Mouse (Mus musculus) liver, adult 2 months (tissue): ENCODE data around the gene Gm45337. TPM values are rescaled to one million over a fixed set of nuclear protein-coding genes. Genes with fewer than 3 reads are reported as not detected.
"Not testable (repeated sequence)": the region's sequence is repeated elsewhere in the genome, so short reads cannot be mapped to it uniquely, and the experiment has no call there.

Experiments
- DNase-seq: peaks from one replicate; pipeline ENCODE4 v3.0.0-alpha.2; 2011; ENCODE audit warnings: low read depth, low spot score; ENCODE audit errors: extremely low read depth
- H3K27ac ChIP-seq: fragments of 200-500 bp; replicated peaks from 2 replicates; pipeline ENCODE4 v1.5.1; 2012; ENCODE audit warnings: low read depth, mild to moderate bottlenecking, control low read depth, inconsistent platforms, low read length; ENCODE audit not compliant: insufficient read depth
- H3K27me3 ChIP-seq: fragments of 200-500 bp; 2 replicates; pipeline ENCODE4 v1.6.1; 2012; ENCODE audit warnings: mild to moderate bottlenecking, moderate library complexity, low read length, inconsistent platforms; ENCODE audit not compliant: control insufficient read depth, insufficient read depth
- H3K36me3 ChIP-seq: fragments of 200-500 bp; 2 replicates; pipeline ENCODE4 v1.6.1; 2012; ENCODE audit warnings: low read length, inconsistent platforms; ENCODE audit not compliant: control insufficient read depth, insufficient read depth
- H3K4me1 ChIP-seq: fragments of 200-500 bp; 2 replicates; pipeline ENCODE4 v1.6.1; 2011; ENCODE audit warnings: low read length; ENCODE audit not compliant: control insufficient read depth, insufficient read depth
- H3K4me3 ChIP-seq: fragments of 200-500 bp; 2 replicates; pipeline ENCODE4 v1.5.1; 2011; ENCODE audit warnings: low read depth, mild to moderate bottlenecking, control low read depth, low read length, moderate library complexity; ENCODE audit not compliant: insufficient read depth
- H3K79me2 ChIP-seq: fragments of 200-500 bp; 2 replicates; pipeline ENCODE4 v1.6.1; 2012; ENCODE audit warnings: inconsistent platforms, mild to moderate bottlenecking, low read length, moderate library complexity; ENCODE audit not compliant: control insufficient read depth, insufficient read depth
- H3K9ac ChIP-seq: fragments of 200-500 bp; 2 replicates; pipeline ENCODE4 v1.6.1; 2012; ENCODE audit warnings: low read depth, mild to moderate bottlenecking, control low read depth, inconsistent platforms, low read length
- CTCF ChIP-seq: fragments of 200-500 bp; IDR thresholded peaks from 2 replicates; pipeline ENCODE4 v1.5.1; 2011; ENCODE audit warnings: low read depth, low read length, control low read depth
- POLR2A ChIP-seq: fragments of 200-500 bp; IDR thresholded peaks from 2 replicates; pipeline ENCODE4 v1.6.1; 2011; ENCODE audit warnings: low read length, control low read depth; ENCODE audit not compliant: insufficient read depth; ENCODE audit errors: extremely low read depth
- WGBS: fragments of 180-500 bp; shearing (Covaris S2); methylation state at CpG from one replicate; pipeline ENCODE4 v1.1.7; 2018; 5-methylcytosine and 5-hydroxymethylcytosine counted together
- polyA plus RNA-seq: library from polyadenylated mRNA; depleted of rRNA; stranded (reverse); fragments of >200 nt; gene quantifications from 2 replicates; pipeline ENCODE4 v1.2.3, GENCODE M21; 2012; rRNA removed
- total RNA-seq: library from RNA; depleted of rRNA; stranded (reverse); fragments of >200 nt; gene quantifications from 2 replicates; pipeline ENCODE4 v1.2.3, GENCODE M21; 2014; rRNA removed

Gene Gm45337
- total RNA-seq (not detected in 2 replicates), polyA plus RNA-seq (not detected in 2 replicates)

DNA sequence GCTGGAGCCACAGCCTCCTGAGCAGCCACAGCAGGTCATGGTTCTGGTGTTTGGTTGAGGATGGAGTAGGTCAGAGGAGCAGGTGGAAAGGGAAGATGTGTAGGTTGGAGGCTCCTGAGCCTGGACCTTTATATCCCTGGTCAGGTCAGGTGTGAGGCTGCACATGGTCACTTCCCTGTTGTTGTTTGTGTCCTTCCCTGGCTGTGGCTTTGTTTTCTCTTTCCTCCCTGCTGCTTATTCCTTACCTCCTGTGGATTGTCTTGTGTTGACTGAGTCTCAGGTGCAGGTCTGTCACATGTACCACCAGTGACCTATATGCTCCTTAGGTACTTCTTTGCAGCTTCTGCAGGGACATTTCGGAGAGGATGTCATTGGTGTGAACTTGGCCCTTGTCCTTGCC is at the start of gene Gm45337:
TSS of gene Gm45337 (minus strand) at position 101 of the 400 bp plus-strand sequence.
- no peaks in the 10 kb centered on the region for H3K79me2 ChIP-seq
- no peaks in the 10 kb centered on the region for H3K4me1 ChIP-seq
- H3K36me3 ChIP-seq, result no peaks in the 10 kb centered on the region
- TF ChIP-seq POLR2A, result no peak
- TF ChIP-seq CTCF, result no peak
- 85% methylated on average over 1 of the region's 1 CpGs for WGBS
- H3K27me3 ChIP-seq, result peaks cover 4% of the 10 kb centered on the region; the same call in 1 of the 2 replicates
- no peak within 1 kb of the TSS for H3K27ac ChIP-seq
- DNase-seq, result no peak
- H3K4me3 ChIP-seq, result no peak within 1 kb of the TSS
- H3K9ac ChIP-seq, result no peak within 1 kb of the TSS

DNA sequence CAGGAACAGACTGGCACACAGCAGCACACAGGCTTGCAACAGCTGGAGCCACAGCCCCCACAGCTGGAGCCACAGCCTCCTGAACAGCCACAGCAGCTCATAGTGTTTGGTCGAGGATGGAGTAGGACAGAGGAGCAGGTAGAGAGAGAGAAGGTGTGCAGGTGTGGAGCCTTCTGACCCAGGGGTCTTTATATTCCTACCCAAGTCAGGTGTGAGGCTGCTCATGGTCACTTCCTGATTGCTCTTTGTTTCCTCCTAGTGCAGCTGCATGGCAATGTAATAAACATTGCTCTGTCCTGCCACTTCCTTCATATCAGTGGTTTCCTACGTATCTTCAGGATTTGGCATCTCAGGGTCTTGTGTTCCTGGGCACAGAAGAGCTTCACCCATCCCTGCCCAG is 45.9 kb upstream of the Gm45337 start, which contains the start of gene Gm10153:
TSS of gene Gm10153 (minus strand) at position 101 of the 400 bp plus-strand sequence.
- Histone ChIP-seq H3K27ac (no peak within 1 kb of the TSS), H3K4me1 (no peaks in the 10 kb centered on the region), H3K36me3 (no peaks in the 10 kb centered on the region), H3K27me3 (peaks cover 2% of the 10 kb centered on the region; the same call in 1 of the 2 replicates), H3K4me3 (no peak within 1 kb of the TSS), H3K9ac (no peak within 1 kb of the TSS), H3K79me2 (no peaks in the 10 kb centered on the region)
- no peak for DNase-seq
- WGBS, result 25% methylated on average over 2 of the region's 2 CpGs
- TF ChIP-seq CTCF, result no peak

DNA sequence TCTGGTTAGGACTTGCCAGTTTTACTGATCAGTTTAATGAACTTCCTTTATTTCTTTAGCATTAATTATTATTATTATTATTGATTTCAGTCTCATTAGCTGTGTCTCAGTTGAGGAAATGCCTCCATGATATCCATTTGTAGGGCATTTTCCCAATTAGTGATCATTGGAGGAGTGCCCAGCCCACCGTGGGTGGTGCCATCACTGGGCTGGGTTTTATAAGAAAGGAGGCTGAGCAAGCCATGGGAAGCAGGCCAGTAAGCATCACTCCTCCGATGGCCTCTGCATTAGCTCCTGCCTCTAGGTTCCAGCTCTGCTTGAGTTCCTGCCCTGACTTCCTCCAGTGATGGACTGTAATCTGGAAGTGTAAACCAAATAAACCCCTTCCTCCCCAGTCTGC is 43.7 kb upstream of the Gm45337 start:
- Histone ChIP-seq H3K27ac (no peak overlapping the region), H3K4me1 (no peaks in the 10 kb centered on the region), H3K4me3 (no peak overlapping the region), H3K79me2 (no peaks in the 10 kb centered on the region), H3K27me3 (peaks cover 2% of the 10 kb centered on the region; the same call in 1 of the 2 replicates), H3K9ac (no peak overlapping the region), H3K36me3 (no peaks in the 10 kb centered on the region)
- TF ChIP-seq POLR2A (no peak), CTCF (no peak)
- DNase-seq, result no peak
- WGBS, result 73% methylated on average over 2 of the region's 2 CpGs

GRCm38 (mm10) chr7:142181021-142181420 is 36.6 kb upstream of the Gm45337 start:
- Histone ChIP-seq H3K27me3 (no peaks in the 10 kb centered on the region), H3K27ac (no peak overlapping the region), H3K79me2 (no peaks in the 10 kb centered on the region), H3K4me3 (no peak overlapping the region), H3K4me1 (no peaks in the 10 kb centered on the region), H3K36me3 (no peaks in the 10 kb centered on the region), H3K9ac (no peak overlapping the region)
- no peak for TF ChIP-seq CTCF
- no peak for TF ChIP-seq POLR2A
- 38% methylated on average over 1 of the region's 1 CpGs for WGBS
- no peak for DNase-seq

DNA sequence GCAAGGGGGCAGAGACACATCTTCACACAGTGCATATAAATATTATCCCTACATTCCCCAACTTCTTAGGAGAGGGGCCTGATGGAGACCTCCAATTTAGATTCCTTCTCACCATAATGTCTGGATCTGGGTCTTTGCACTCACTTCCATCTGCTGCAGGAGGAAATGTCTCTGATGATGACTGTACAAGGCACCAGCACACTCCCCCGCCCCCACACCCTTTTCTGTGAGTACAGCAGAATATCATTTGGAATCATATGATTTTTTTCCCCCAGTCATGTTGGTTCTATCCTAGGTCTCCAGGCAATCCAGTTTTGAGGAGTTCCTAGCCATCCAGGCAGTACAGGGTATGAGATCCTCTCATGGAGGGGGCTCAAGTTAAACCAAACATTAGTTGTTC is 34.3 kb upstream of the Gm45337 start:
- 69% methylated on average over 1 of the region's 1 CpGs for WGBS
- Histone ChIP-seq H3K36me3 (no peaks in the 10 kb centered on the region), H3K27me3 (no peaks in the 10 kb centered on the region), H3K9ac (no peak overlapping the region), H3K4me3 (no peak overlapping the region), H3K4me1 (no peaks in the 10 kb centered on the region), H3K27ac (no peak overlapping the region), H3K79me2 (no peaks in the 10 kb centered on the region)
- no peak for DNase-seq
- TF ChIP-seq POLR2A, result no peak
- TF ChIP-seq CTCF, result no peak

- H3K27me3 ChIP-seq, DNase-seq, H3K9ac ChIP-seq, H3K4me3 ChIP-seq, H3K36me3 ChIP-seq, H3K4me1 ChIP-seq, H3K79me2 ChIP-seq, H3K27ac ChIP-seq: not testable (repeated sequence)
Measured at GRCm38 (mm10) chr7:142175905-142176304, 31.5 kb upstream of the Gm45337 start, which contains the start of gene Krtap5-2. TSS of gene Krtap5-2 (minus strand) at chr7:142176005.
